Mouse (Mus musculus) ES-E14 (cell line): ENCODE measurements around the gene Mettl16. TPM values are rescaled to one million over a fixed set of nuclear protein-coding genes. Genes with fewer than 3 reads are reported as not detected.

Experiments used
- DNase-seq: peaks from one replicate; pipeline ENCODE4 v3.0.0-alpha.2; 2013; ENCODE audit warnings: low read depth, low spot score
- H3K27ac ChIP-seq: 2 replicates; pipeline ENCODE4 v1.5.1; 2012; ENCODE audit warnings: low read depth, mild to moderate bottlenecking, low read length, moderate library complexity, mixed read lengths; ENCODE audit not compliant: poor library complexity, insufficient read depth, severe bottlenecking
- H3K36me3 ChIP-seq: 2 replicates; pipeline ENCODE4 v1.6.1; 2012; ENCODE audit warnings: mild to moderate bottlenecking, low read length, moderate library complexity, mixed read lengths; ENCODE audit not compliant: control insufficient read depth, poor library complexity, insufficient read depth, severe bottlenecking
- H3K4me1 ChIP-seq, 2 experiments: fragments of 150-350 bp in 1 of 2; sonication (generic) in 1 of 2; 2 replicates each; pipeline ENCODE4 v1.6.1; 2012; ENCODE audit warnings: low read length in 2 of 2, mild to moderate bottlenecking in 1 of 2, mixed read lengths in 1 of 2; ENCODE audit not compliant: control insufficient read depth in 2 of 2, insufficient read depth in 2 of 2, poor library complexity in 1 of 2
- H3K4me3 ChIP-seq, 2 experiments: fragments of 150-350 bp in 1 of 2; sonication (generic) in 1 of 2; 2 replicates each; pipeline ENCODE4 v1.5.1; 2012; ENCODE audit warnings: low read length in 2 of 2, low read depth in 1 of 2, mild to moderate bottlenecking in 1 of 2, mixed read lengths in 1 of 2; ENCODE audit not compliant: insufficient read depth in 1 of 2, poor library complexity in 1 of 2, severe bottlenecking in 1 of 2
- H3K9ac ChIP-seq: 2 replicates; pipeline ENCODE4 v1.6.1; 2012; ENCODE audit warnings: low read depth, mild to moderate bottlenecking, low read length, mixed read lengths; ENCODE audit not compliant: poor library complexity, insufficient read depth, severe bottlenecking
- H3K9me3 ChIP-seq: fragments of 150-350 bp; sonication (generic); 2 replicates; pipeline ENCODE4 v1.6.1; 2012; ENCODE audit warnings: low read depth, mild to moderate bottlenecking, low read length; ENCODE audit not compliant: control insufficient read depth, insufficient read depth
- CHD2 ChIP-seq: IDR thresholded peaks from 2 replicates; pipeline ENCODE4 v1.6.1; 2014; ENCODE audit warnings: mild to moderate bottlenecking, low read depth, low read length, inconsistent platforms
- HCFC1 ChIP-seq: IDR thresholded peaks from 2 replicates; pipeline ENCODE4 v1.6.1; 2012; ENCODE audit warnings: low read length, inconsistent platforms, borderline replicate concordance; ENCODE audit not compliant: insufficient read depth
- MAFK ChIP-seq: IDR thresholded peaks from 2 replicates; pipeline ENCODE4 v1.6.1; 2014; ENCODE audit warnings: mild to moderate bottlenecking, low read depth, low read length, inconsistent platforms; ENCODE audit not compliant: insufficient read depth
- ZC3H11A ChIP-seq: IDR thresholded peaks from 2 replicates; pipeline ENCODE4 v1.6.1; 2012; ENCODE audit warnings: low read depth, mild to moderate bottlenecking, inconsistent platforms, low read length, borderline replicate concordance
- ZNF384 ChIP-seq: IDR thresholded peaks from 2 replicates; pipeline ENCODE4 v1.6.1; 2012; ENCODE audit warnings: low read depth, low read length, inconsistent platforms
- in situ Hi-C, 2 experiments: fragments of 600-800 bp; cut with MboI; formaldehyde crosslinking; loops; one replicate each; pipeline ENCODE4 v1.15.1; 2025; ENCODE audit warnings: low sequenced_read_pairs in 2 of 2, inconsistent platforms in 1 of 2; ENCODE audit not compliant: unreplicated experiment in 2 of 2
- total RNA-seq: library from RNA; depleted of rRNA; stranded (reverse); fragments of 300-350 nt; gene quantifications from 2 replicates; pipeline ENCODE4 v1.2.3, GENCODE M21; 2012

Mettl16 gene
- total RNA-seq, 1 experiment: 72.7 TPM

GRCm38 (mm10) chr11:74857756-74858155 lies 87.1 kb downstream of the Mettl16 start:
- TF ChIP-seq CHD2 (no peak), ZNF384 (no peak), MAFK (no peak), ZC3H11A (no peak), HCFC1 (no peak)
- H3K4me3 ChIP-seq: peak overlapping the region in 1 of 2 experiments; percentile 26; a peak in 1 of 4 replicates
- no peaks in the 10 kb centered on the region for H3K9me3 ChIP-seq
- in situ Hi-C loops: no loop called here
- H3K9ac ChIP-seq: peak overlapping the region; percentile 24; the same call in 1 of the 2 replicates
- no peak overlapping the region for H3K27ac ChIP-seq
- peaks cover 6% of the 10 kb centered on the region; the same call in 1 of the 2 replicates for H3K36me3 ChIP-seq
- peaks cover 1 to 18% of the 10 kb centered on the region in 2 experiments; a peak in 2 of 4 replicates for H3K4me1 ChIP-seq
- no peak for DNase-seq

- no peak overlapping the region for H3K9ac ChIP-seq
- H3K36me3 ChIP-seq: no peaks in the 10 kb centered on the region; the same call in 1 of the 2 replicates
- no peak overlapping the region for H3K4me3 ChIP-seq
- no peaks in the 10 kb centered on the region for H3K9me3 ChIP-seq
- DNase-seq: no peak
- H3K4me1 ChIP-seq: peaks cover 1 to 16% of the 10 kb centered on the region in 2 experiments; a peak in 2 of 4 replicates
- in situ Hi-C loops: no loop called here
- H3K27ac ChIP-seq: no peak overlapping the region
- no peak for TF ChIP-seq CHD2
- no peak for TF ChIP-seq ZC3H11A
- TF ChIP-seq MAFK: no peak
- no peak for TF ChIP-seq HCFC1
- TF ChIP-seq ZNF384: no peak
These were observed 91.5 kb downstream of the Mettl16 start for GRCm38 (mm10) chr11:74862129-74862528.

GRCm38 (mm10) chr11:74863471-74863870 lies 92.8 kb downstream of the Mettl16 start:
- Histone ChIP-seq H3K27ac (no peak overlapping the region), H3K36me3 (peaks cover 4% of the 10 kb centered on the region; the same call in 1 of the 2 replicates), H3K9ac (no peak overlapping the region), H3K9me3 (no peaks in the 10 kb centered on the region), H3K4me1 (peaks cover 0 to 8% of the 10 kb centered on the region in 2 experiments; a peak in 2 of 4 replicates), H3K4me3 (no peak overlapping the region)
- no peak for DNase-seq
- in situ Hi-C loops: no loop called here
- no peak for TF ChIP-seq ZC3H11A
- no peak for TF ChIP-seq MAFK
- TF ChIP-seq HCFC1: no peak
- TF ChIP-seq CHD2: no peak
- TF ChIP-seq ZNF384: no peak

- TF ChIP-seq ZC3H11A: no peak
- TF ChIP-seq HCFC1: no peak
- no peak for TF ChIP-seq ZNF384
- TF ChIP-seq CHD2: no peak
- no peak for TF ChIP-seq MAFK
- no peak overlapping the region for H3K27ac ChIP-seq
- peaks cover under 1 to 5% of the 10 kb centered on the region in 2 experiments; a peak in 2 of 4 replicates for H3K4me1 ChIP-seq
- H3K36me3 ChIP-seq: peaks cover 4% of the 10 kb centered on the region; the same call in 1 of the 2 replicates
- no peak for DNase-seq
- H3K4me3 ChIP-seq: no peak overlapping the region
- no peaks in the 10 kb centered on the region for H3K9me3 ChIP-seq
- in situ Hi-C loops: no loop called here
- no peak overlapping the region for H3K9ac ChIP-seq
These were observed 93.8 kb downstream of the Mettl16 start for GRCm38 (mm10) chr11:74864421-74864820.
